Mouse (Mus musculus): ENCODE results near the gene Nbl1. TPM values are rescaled to one million over a fixed set of nuclear protein-coding genes. Genes with fewer than 3 reads are reported as not detected.

Gene Nbl1
- polyA plus RNA-seq, 1 experiment from 2014 or later, result 57.4 TPM

GRCm38 (mm10) chr4:139090303-139090940 lies 2.4 kb downstream of the Nbl1 start:
- Histone ChIP-seq H3K4me2 (ENCODE audit: low read depth, low read length) (no peak overlapping the region), H3K4me3 (ENCODE audit: low read length) (no peak overlapping the region), H3K27ac (ENCODE audit: low read length) (no peak overlapping the region), H3K36me3 (ENCODE audit: control insufficient read depth, insufficient read depth, low read length) (no peaks in the 10 kb centered on the region), H3K9me3 (ENCODE audit: control insufficient read depth, low read length) (no peaks in the 10 kb centered on the region), H3K4me1 (replicated peaks; ENCODE audit: control insufficient read depth, insufficient read depth, low read length) (peaks cover 15% of the 10 kb centered on the region), H3K27me3 (ENCODE audit: control insufficient read depth, insufficient read depth, low read depth, low read length) (peaks cover 7% of the 10 kb centered on the region; the same call in 1 of the 2 replicates), H3K9ac (ENCODE audit: low read length) (no peak overlapping the region)
- WGBS, result 63% methylated on average over 15 of the region's 15 CpGs
- no peak for ATAC-seq (ENCODE audit: low read depth)

- no peak for ATAC-seq (ENCODE audit: low read depth)
- Histone ChIP-seq H3K27ac (ENCODE audit: low read length) (no peak overlapping the region), H3K4me1 (replicated peaks; ENCODE audit: control insufficient read depth, insufficient read depth, low read length) (peaks cover 12% of the 10 kb centered on the region), H3K9ac (ENCODE audit: low read length) (no peak overlapping the region), H3K36me3 (ENCODE audit: control insufficient read depth, insufficient read depth, low read length) (no peaks in the 10 kb centered on the region), H3K4me2 (ENCODE audit: low read depth, low read length) (no peak overlapping the region), H3K27me3 (ENCODE audit: control insufficient read depth, insufficient read depth, low read depth, low read length) (peaks cover 7% of the 10 kb centered on the region; the same call in 1 of the 2 replicates), H3K4me3 (ENCODE audit: low read length) (no peak overlapping the region), H3K9me3 (ENCODE audit: control insufficient read depth, low read length) (no peaks in the 10 kb centered on the region)
- WGBS, result 56% methylated on average over 9 of the region's 9 CpGs
Measured at GRCm38 (mm10) chr4:139088982-139089671, 3.7 kb downstream of the Nbl1 start.

- no peak for ATAC-seq (ENCODE audit: low read depth)
- Histone ChIP-seq H3K9me3 (ENCODE audit: control insufficient read depth, low read length) (no peaks in the 10 kb centered on the region), H3K36me3 (ENCODE audit: control insufficient read depth, insufficient read depth, low read length) (no peaks in the 10 kb centered on the region), H3K27me3 (ENCODE audit: control insufficient read depth, insufficient read depth, low read depth, low read length) (0 out of 2 replicates have a peak, but pooled peaks cover 2% of the 10 kb centered on the region), H3K27ac (ENCODE audit: low read length) (no peak overlapping the region), H3K4me1 (replicated peaks; ENCODE audit: control insufficient read depth, insufficient read depth, low read length) (peaks cover 23% of the 10 kb centered on the region), H3K4me3 (ENCODE audit: low read length) (no peak overlapping the region), H3K4me2 (ENCODE audit: low read depth, low read length) (no peak overlapping the region), H3K9ac (ENCODE audit: low read length) (no peak overlapping the region)
- 55% methylated on average over 4 of the region's 4 CpGs for WGBS
Measured at GRCm38 (mm10) chr4:139086984-139087383, 5.8 kb downstream of the Nbl1 start.

GRCm38 (mm10) chr4:139086037-139086436 lies 6.8 kb downstream of the Nbl1 start:
- Histone ChIP-seq H3K9ac (ENCODE audit: low read length) (no peak overlapping the region), H3K9me3 (ENCODE audit: control insufficient read depth, low read length) (no peaks in the 10 kb centered on the region), H3K36me3 (ENCODE audit: control insufficient read depth, insufficient read depth, low read length) (no peaks in the 10 kb centered on the region), H3K27ac (ENCODE audit: low read length) (no peak overlapping the region), H3K27me3 (ENCODE audit: control insufficient read depth, insufficient read depth, low read depth, low read length) (no peaks in the 10 kb centered on the region), H3K4me2 (ENCODE audit: low read depth, low read length) (no peak overlapping the region), H3K4me1 (replicated peaks; ENCODE audit: control insufficient read depth, insufficient read depth, low read length) (peaks cover 15% of the 10 kb centered on the region), H3K4me3 (ENCODE audit: low read length) (no peak overlapping the region)
- ATAC-seq (ENCODE audit: low read depth), result peak; percentile 44; the same call in 1 of the 2 replicates
- WGBS, result 19% methylated on average over 5 of the region's 5 CpGs

- 67% methylated on average over 11 of the region's 11 CpGs for WGBS
- H3K27me3 ChIP-seq (ENCODE audit: control insufficient read depth, insufficient read depth, low read depth, low read length), result no peaks in the 10 kb centered on the region
- H3K4me2 ChIP-seq (ENCODE audit: low read depth, low read length), result no peak overlapping the region
- ATAC-seq (ENCODE audit: low read depth), result no peak
- no peaks in the 10 kb centered on the region for H3K36me3 ChIP-seq (ENCODE audit: control insufficient read depth, insufficient read depth, low read length)
- no peak overlapping the region for H3K27ac ChIP-seq (ENCODE audit: low read length)
- no peaks in the 10 kb centered on the region for H3K9me3 ChIP-seq (ENCODE audit: control insufficient read depth, low read length)
- no peak overlapping the region for H3K4me3 ChIP-seq (ENCODE audit: low read length)
- H3K9ac ChIP-seq (ENCODE audit: low read length), result no peak overlapping the region
- peaks cover 13% of the 10 kb centered on the region for H3K4me1 ChIP-seq (replicated peaks; ENCODE audit: control insufficient read depth, insufficient read depth, low read length)
Measured at GRCm38 (mm10) chr4:139085337-139085736, 7.5 kb downstream of the Nbl1 start.

GRCm38 (mm10) chr4:139082790-139083564 lies 9.8 kb downstream of the Nbl1 start:
- Histone ChIP-seq H3K27ac (ENCODE audit: low read length) (no peak overlapping the region), H3K9ac (ENCODE audit: low read length) (no peak overlapping the region), H3K4me3 (ENCODE audit: low read length) (no peak overlapping the region), H3K4me1 (replicated peaks; ENCODE audit: control insufficient read depth, insufficient read depth, low read length) (peaks cover 11% of the 10 kb centered on the region), H3K9me3 (ENCODE audit: control insufficient read depth, low read length) (no peaks in the 10 kb centered on the region), H3K36me3 (ENCODE audit: control insufficient read depth, insufficient read depth, low read length) (no peaks in the 10 kb centered on the region), H3K4me2 (ENCODE audit: low read depth, low read length) (no peak overlapping the region), H3K27me3 (ENCODE audit: control insufficient read depth, insufficient read depth, low read depth, low read length) (no peaks in the 10 kb centered on the region)
- ATAC-seq (ENCODE audit: low read depth), result peak; percentile 46
- WGBS, result 14% methylated on average over 11 of the region's 12 CpGs

- Histone ChIP-seq H3K27ac (ENCODE audit: low read length) (no peak overlapping the region), H3K4me1 (replicated peaks; ENCODE audit: control insufficient read depth, insufficient read depth, low read length) (peaks cover 11% of the 10 kb centered on the region), H3K36me3 (ENCODE audit: control insufficient read depth, insufficient read depth, low read length) (no peaks in the 10 kb centered on the region), H3K9me3 (ENCODE audit: control insufficient read depth, low read length) (no peaks in the 10 kb centered on the region), H3K27me3 (ENCODE audit: control insufficient read depth, insufficient read depth, low read depth, low read length) (peaks cover 6% of the 10 kb centered on the region), H3K9ac (ENCODE audit: low read length) (no peak overlapping the region), H3K4me2 (ENCODE audit: low read depth, low read length) (no peak overlapping the region), H3K4me3 (ENCODE audit: low read length) (no peak overlapping the region)
- 65% methylated on average over 18 of the region's 18 CpGs for WGBS
- no peak for ATAC-seq (ENCODE audit: low read depth)
Measured at GRCm38 (mm10) chr4:139081270-139081931, 11.4 kb downstream of the Nbl1 start.

GRCm38 (mm10) chr4:139080259-139080658 lies 12.5 kb downstream of the Nbl1 start:
- no peak overlapping the region for H3K4me3 ChIP-seq (ENCODE audit: low read length)
- H3K27ac ChIP-seq (ENCODE audit: low read length), result no peak overlapping the region
- no peaks in the 10 kb centered on the region for H3K36me3 ChIP-seq (ENCODE audit: control insufficient read depth, insufficient read depth, low read length)
- no peak overlapping the region for H3K9ac ChIP-seq (ENCODE audit: low read length)
- H3K27me3 ChIP-seq (ENCODE audit: control insufficient read depth, insufficient read depth, low read depth, low read length), result peaks cover 17% of the 10 kb centered on the region
- no peak for ATAC-seq (ENCODE audit: low read depth)
- no peaks in the 10 kb centered on the region for H3K9me3 ChIP-seq (ENCODE audit: control insufficient read depth, low read length)
- peaks cover 14% of the 10 kb centered on the region for H3K4me1 ChIP-seq (replicated peaks; ENCODE audit: control insufficient read depth, insufficient read depth, low read length)
- no peak overlapping the region for H3K4me2 ChIP-seq (ENCODE audit: low read depth, low read length)
- 87% methylated on average over 7 of the region's 7 CpGs for WGBS

- no peak for ATAC-seq (ENCODE audit: low read depth)
- no peaks in the 10 kb centered on the region for H3K9me3 ChIP-seq (ENCODE audit: control insufficient read depth, low read length)
- H3K4me2 ChIP-seq (ENCODE audit: low read depth, low read length), result no peak overlapping the region
- no peaks in the 10 kb centered on the region for H3K36me3 ChIP-seq (ENCODE audit: control insufficient read depth, insufficient read depth, low read length)
- H3K4me1 ChIP-seq (replicated peaks; ENCODE audit: control insufficient read depth, insufficient read depth, low read length), result peaks cover 22% of the 10 kb centered on the region
- H3K27me3 ChIP-seq (ENCODE audit: control insufficient read depth, insufficient read depth, low read depth, low read length), result peaks cover 25% of the 10 kb centered on the region
- no peak overlapping the region for H3K9ac ChIP-seq (ENCODE audit: low read length)
- 85% methylated on average over 11 of the region's 11 CpGs for WGBS
- no peak overlapping the region for H3K4me3 ChIP-seq (ENCODE audit: low read length)
- no peak overlapping the region for H3K27ac ChIP-seq (ENCODE audit: low read length)
Measured at GRCm38 (mm10) chr4:139079439-139079838, 13.4 kb downstream of the Nbl1 start.
